Mouse (Mus musculus): Measurements from ENCODE around the gene Plrg1. TPM values are rescaled to one million over a fixed set of nuclear protein-coding genes. Genes with fewer than 3 reads are reported as not detected.

Gene Plrg1
- polyA plus RNA-seq, 1 experiment from 2014 or later: 59.9 TPM

DNA sequence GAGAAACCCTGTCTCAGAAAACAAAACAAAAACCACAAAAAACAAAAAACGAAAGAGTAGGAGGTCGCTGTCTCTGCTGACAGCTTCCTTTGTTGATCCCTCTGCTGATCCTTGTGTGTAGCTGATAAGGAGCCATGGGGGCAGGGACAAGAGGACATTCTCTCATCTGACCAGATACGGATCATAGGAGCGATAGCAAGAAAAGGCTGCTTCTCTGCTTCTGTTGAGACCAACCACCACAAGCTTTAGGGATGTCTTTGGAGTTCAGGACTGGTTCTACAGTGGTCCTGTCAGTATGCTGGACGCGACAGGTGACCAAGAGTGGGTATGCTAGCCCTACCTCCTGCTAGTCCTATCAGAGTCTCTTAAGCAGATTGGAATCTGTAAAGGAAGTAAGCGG lies 2.2 kb upstream of the Plrg1 start:
- no peak overlapping the region for H3K9ac ChIP-seq (ENCODE audit: low read length)
- no peak overlapping the region for H3K4me3 ChIP-seq (ENCODE audit: control insufficient read depth in 1 of 2, insufficient read depth in 1 of 2, low read depth in 1 of 2, low read length in 2 of 2)
- no peaks in the 10 kb centered on the region for H3K9me3 ChIP-seq (ENCODE audit: control insufficient read depth, low read length)
- H3K4me2 ChIP-seq (ENCODE audit: low read length): no peak overlapping the region
- ATAC-seq (ENCODE audit: insufficient number of reproducible peaks, insufficient read depth, low FRiP score, low read depth): no peak
- no peaks in the 10 kb centered on the region for H3K27me3 ChIP-seq (ENCODE audit: control insufficient read depth, insufficient read depth, low read length)
- no peak overlapping the region for H3K27ac ChIP-seq (replicated peaks in 1 of 2; ENCODE audit: control insufficient read depth in 1 of 2, insufficient read depth in 1 of 2, low read depth in 2 of 2, low read length in 2 of 2)
- peaks cover 12% of the 10 kb centered on the region for H3K36me3 ChIP-seq (ENCODE audit: control insufficient read depth, insufficient read depth, low read length)
- peaks cover 3 to 9% of the 10 kb centered on the region in 2 experiments; a peak in 3 of 4 replicates for H3K4me1 ChIP-seq (ENCODE audit: control insufficient read depth in 2 of 2, insufficient read depth in 2 of 2, low read length in 2 of 2)
- 69% methylated on average over 7 of the region's 7 CpGs for WGBS

DNA sequence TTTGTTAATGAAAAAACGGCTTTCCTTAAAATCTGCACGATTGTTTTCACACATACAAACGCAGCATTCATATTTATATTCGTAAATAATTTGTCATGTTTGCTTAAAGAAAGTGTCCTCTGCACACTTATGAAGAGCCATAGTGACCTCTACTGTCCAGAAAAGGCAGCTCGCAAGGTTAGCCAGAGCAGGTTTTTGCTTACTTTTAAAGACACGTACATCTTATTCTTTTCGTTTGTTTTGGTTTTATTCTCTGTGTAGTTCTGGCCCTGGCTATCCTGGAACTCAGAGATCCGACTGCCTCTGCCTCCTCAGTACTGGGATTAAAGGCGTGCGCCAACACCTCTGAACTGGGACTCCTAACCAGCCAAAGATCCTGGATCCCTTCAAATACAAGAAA lies 1.6 kb upstream of the Plrg1 start:
- no peaks in the 10 kb centered on the region for H3K9me3 ChIP-seq (ENCODE audit: control insufficient read depth, low read length)
- H3K27ac ChIP-seq (replicated peaks in 1 of 2; ENCODE audit: control insufficient read depth in 1 of 2, insufficient read depth in 1 of 2, low read depth in 2 of 2, low read length in 2 of 2): no peak overlapping the region
- peaks cover 17% of the 10 kb centered on the region for H3K36me3 ChIP-seq (ENCODE audit: control insufficient read depth, insufficient read depth, low read length)
- WGBS: 26% methylated on average over 10 of the region's 10 CpGs
- H3K4me1 ChIP-seq (ENCODE audit: control insufficient read depth in 2 of 2, insufficient read depth in 2 of 2, low read length in 2 of 2): peaks cover 3 to 9% of the 10 kb centered on the region in 2 experiments; a peak in 3 of 4 replicates
- no peaks in the 10 kb centered on the region for H3K27me3 ChIP-seq (ENCODE audit: control insufficient read depth, insufficient read depth, low read length)
- no peak overlapping the region for H3K9ac ChIP-seq (ENCODE audit: low read length)
- peak overlapping the region; percentile 26 for H3K4me2 ChIP-seq (ENCODE audit: low read length)
- no peak overlapping the region for H3K4me3 ChIP-seq (ENCODE audit: control insufficient read depth in 1 of 2, insufficient read depth in 1 of 2, low read depth in 1 of 2, low read length in 2 of 2)
- ATAC-seq (ENCODE audit: insufficient number of reproducible peaks, insufficient read depth, low FRiP score, low read depth): no peak

DNA sequence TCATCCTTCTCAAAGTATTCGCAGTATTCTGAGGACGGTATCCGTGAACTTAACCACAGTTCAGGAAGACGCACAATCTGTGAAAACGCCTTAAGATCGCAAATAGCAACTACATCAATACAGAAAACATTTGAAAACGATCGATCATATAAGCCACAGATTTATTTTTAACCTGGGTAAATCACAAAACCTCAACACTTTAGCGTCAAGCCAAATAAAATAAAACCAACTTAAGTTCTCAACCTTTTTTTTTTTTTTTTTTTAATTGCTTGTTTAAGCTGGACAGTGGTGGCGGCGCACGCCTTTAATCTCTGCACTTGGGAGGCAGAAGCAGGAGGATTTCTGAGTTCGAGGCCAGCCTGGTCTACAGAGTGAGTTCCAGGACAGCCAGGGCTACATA lies 563 bp upstream of the Plrg1 start:
- 0 out of 2 replicates have a peak, but pooled peaks have one; percentile 3 for ATAC-seq (ENCODE audit: insufficient number of reproducible peaks, insufficient read depth, low FRiP score, low read depth)
- no peaks in the 10 kb centered on the region for H3K27me3 ChIP-seq (ENCODE audit: control insufficient read depth, insufficient read depth, low read length)
- H3K36me3 ChIP-seq (ENCODE audit: control insufficient read depth, insufficient read depth, low read length): peaks cover 27% of the 10 kb centered on the region
- no peak overlapping the region for H3K27ac ChIP-seq (replicated peaks in 1 of 2; ENCODE audit: control insufficient read depth in 1 of 2, insufficient read depth in 1 of 2, low read depth in 2 of 2, low read length in 2 of 2)
- peak overlapping the region; percentile 61 for H3K4me2 ChIP-seq (ENCODE audit: low read length)
- 30% methylated on average over 13 of the region's 13 CpGs for WGBS
- H3K9ac ChIP-seq (ENCODE audit: low read length): no peak overlapping the region; the same call in 1 of the 2 replicates
- no peaks in the 10 kb centered on the region for H3K9me3 ChIP-seq (ENCODE audit: control insufficient read depth, low read length)
- H3K4me1 ChIP-seq (ENCODE audit: control insufficient read depth in 2 of 2, insufficient read depth in 2 of 2, low read length in 2 of 2): peaks cover 3 to 9% of the 10 kb centered on the region in 2 experiments; a peak in 3 of 4 replicates
- peak overlapping the region; percentile 52 to 87 for H3K4me3 ChIP-seq (ENCODE audit: control insufficient read depth in 1 of 2, insufficient read depth in 1 of 2, low read depth in 1 of 2, low read length in 2 of 2)

GRCm38 (mm10) chr3:83057046-83057445 lies 1.7 kb downstream of the Plrg1 start:
- H3K4me1 ChIP-seq (ENCODE audit: control insufficient read depth in 2 of 2, insufficient read depth in 2 of 2, low read length in 2 of 2): peaks cover 3 to 9% of the 10 kb centered on the region in 2 experiments; a peak in 3 of 4 replicates
- H3K9me3 ChIP-seq (ENCODE audit: control insufficient read depth, low read length): no peaks in the 10 kb centered on the region
- 86% methylated on average over 2 of the region's 2 CpGs for WGBS
- no peaks in the 10 kb centered on the region for H3K27me3 ChIP-seq (ENCODE audit: control insufficient read depth, insufficient read depth, low read length)
- H3K36me3 ChIP-seq (ENCODE audit: control insufficient read depth, insufficient read depth, low read length): peaks cover 50% of the 10 kb centered on the region
- H3K4me3 ChIP-seq (ENCODE audit: control insufficient read depth in 1 of 2, insufficient read depth in 1 of 2, low read depth in 1 of 2, low read length in 2 of 2): no peak overlapping the region
- H3K4me2 ChIP-seq (ENCODE audit: low read length): no peak overlapping the region
- ATAC-seq (ENCODE audit: insufficient number of reproducible peaks, insufficient read depth, low FRiP score, low read depth): no peak
- H3K9ac ChIP-seq (ENCODE audit: low read length): no peak overlapping the region
- H3K27ac ChIP-seq (replicated peaks in 1 of 2; ENCODE audit: control insufficient read depth in 1 of 2, insufficient read depth in 1 of 2, low read depth in 2 of 2, low read length in 2 of 2): no peak overlapping the region

GRCm38 (mm10) chr3:83067920-83068319 lies 12.6 kb downstream of the Plrg1 start:
- no peak for ATAC-seq (ENCODE audit: insufficient number of reproducible peaks, insufficient read depth, low FRiP score, low read depth)
- H3K9ac ChIP-seq (ENCODE audit: low read length): no peak overlapping the region
- H3K4me1 ChIP-seq (ENCODE audit: control insufficient read depth in 2 of 2, insufficient read depth in 2 of 2, low read length in 2 of 2): no peaks in the 10 kb centered on the region
- H3K27me3 ChIP-seq (ENCODE audit: control insufficient read depth, insufficient read depth, low read length): no peaks in the 10 kb centered on the region
- H3K27ac ChIP-seq (replicated peaks in 1 of 2; ENCODE audit: control insufficient read depth in 1 of 2, insufficient read depth in 1 of 2, low read depth in 2 of 2, low read length in 2 of 2): no peak overlapping the region
- no peaks in the 10 kb centered on the region for H3K9me3 ChIP-seq (ENCODE audit: control insufficient read depth, low read length)
- H3K36me3 ChIP-seq (ENCODE audit: control insufficient read depth, insufficient read depth, low read length): peaks cover 95% of the 10 kb centered on the region
- WGBS: 91% methylated on average over 9 of the region's 9 CpGs
- no peak overlapping the region for H3K4me3 ChIP-seq (ENCODE audit: control insufficient read depth in 1 of 2, insufficient read depth in 1 of 2, low read depth in 1 of 2, low read length in 2 of 2)
- no peak overlapping the region for H3K4me2 ChIP-seq (ENCODE audit: low read length)

GRCm38 (mm10) chr3:83068869-83069268 lies 13.5 kb downstream of the Plrg1 start:
- Histone ChIP-seq H3K36me3 (ENCODE audit: control insufficient read depth, insufficient read depth, low read length) (peaks cover 88% of the 10 kb centered on the region), H3K9ac (ENCODE audit: low read length) (no peak overlapping the region), H3K27ac (replicated peaks in 1 of 2; ENCODE audit: control insufficient read depth in 1 of 2, insufficient read depth in 1 of 2, low read depth in 2 of 2, low read length in 2 of 2) (no peak overlapping the region), H3K4me2 (ENCODE audit: low read length) (no peak overlapping the region), H3K4me3 (ENCODE audit: control insufficient read depth in 1 of 2, insufficient read depth in 1 of 2, low read depth in 1 of 2, low read length in 2 of 2) (no peak overlapping the region), H3K4me1 (ENCODE audit: control insufficient read depth in 2 of 2, insufficient read depth in 2 of 2, low read length in 2 of 2) (no peaks in the 10 kb centered on the region), H3K9me3 (ENCODE audit: control insufficient read depth, low read length) (no peaks in the 10 kb centered on the region), H3K27me3 (ENCODE audit: control insufficient read depth, insufficient read depth, low read length) (no peaks in the 10 kb centered on the region)
- ATAC-seq (ENCODE audit: insufficient number of reproducible peaks, insufficient read depth, low FRiP score, low read depth): no peak
- WGBS: 97% methylated on average over 13 of the region's 13 CpGs

DNA sequence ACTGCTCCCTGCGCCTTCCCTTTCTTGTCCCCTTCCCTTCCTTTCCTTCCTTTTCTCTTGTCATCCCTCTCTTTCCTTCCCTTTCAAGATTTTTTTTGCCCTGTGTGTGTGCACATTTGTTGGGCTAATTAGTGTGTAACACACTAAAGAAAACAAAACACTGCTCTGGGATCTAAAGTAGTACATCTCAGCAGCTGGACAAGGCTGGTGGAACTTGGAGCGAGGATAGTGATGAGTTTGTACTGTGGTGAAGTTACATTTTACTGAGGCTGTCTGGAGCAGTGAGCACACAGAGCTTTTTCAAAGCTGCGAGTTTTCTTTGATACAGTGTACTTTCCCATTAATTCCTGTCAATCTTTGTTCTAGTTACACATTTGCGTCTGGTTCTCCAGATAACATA lies 14.9 kb downstream of the Plrg1 start:
- no peaks in the 10 kb centered on the region for H3K9me3 ChIP-seq (ENCODE audit: control insufficient read depth, low read length)
- peaks cover 78% of the 10 kb centered on the region for H3K36me3 ChIP-seq (ENCODE audit: control insufficient read depth, insufficient read depth, low read length)
- no peak for ATAC-seq (ENCODE audit: insufficient number of reproducible peaks, insufficient read depth, low FRiP score, low read depth)

DNA sequence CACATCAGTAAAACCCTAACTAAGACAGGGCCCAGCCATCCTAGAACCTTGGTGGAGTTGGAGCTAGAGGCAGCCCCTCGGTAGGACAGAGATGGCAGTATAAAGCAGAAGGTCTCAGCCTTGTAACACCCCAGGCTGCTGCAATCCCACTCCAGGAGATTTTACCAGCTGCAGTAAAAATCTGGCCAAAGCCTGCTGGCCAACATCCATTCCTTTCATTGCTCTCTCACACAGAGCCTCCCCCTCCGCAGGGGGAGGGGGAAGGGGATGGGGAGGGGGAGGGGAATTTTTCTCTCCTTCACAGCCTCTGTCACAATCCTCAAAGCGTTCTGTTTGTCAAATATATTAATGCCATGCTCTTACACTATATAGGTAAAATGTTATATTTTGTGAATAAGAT lies 21.2 kb downstream of the Plrg1 start:
- no peak for ATAC-seq (ENCODE audit: insufficient number of reproducible peaks, insufficient read depth, low FRiP score, low read depth)
- peaks cover 2 to 3% of the 10 kb centered on the region in 2 experiments; a peak in 1 of 4 replicates for H3K4me1 ChIP-seq (ENCODE audit: control insufficient read depth in 2 of 2, insufficient read depth in 2 of 2, low read length in 2 of 2)
- WGBS: 40% methylated on average over 3 of the region's 3 CpGs
- no peak overlapping the region for H3K4me3 ChIP-seq (ENCODE audit: control insufficient read depth in 1 of 2, insufficient read depth in 1 of 2, low read depth in 1 of 2, low read length in 2 of 2)
- no peak overlapping the region for H3K27ac ChIP-seq (replicated peaks in 1 of 2; ENCODE audit: control insufficient read depth in 1 of 2, insufficient read depth in 1 of 2, low read depth in 2 of 2, low read length in 2 of 2)
- no peak overlapping the region for H3K4me2 ChIP-seq (ENCODE audit: low read length)
- no peak overlapping the region for H3K9ac ChIP-seq (ENCODE audit: low read length)
- no peaks in the 10 kb centered on the region for H3K27me3 ChIP-seq (ENCODE audit: control insufficient read depth, insufficient read depth, low read length)
- H3K36me3 ChIP-seq (ENCODE audit: control insufficient read depth, insufficient read depth, low read length): peaks cover 16% of the 10 kb centered on the region
- H3K9me3 ChIP-seq (ENCODE audit: control insufficient read depth, low read length): no peaks in the 10 kb centered on the region

More for the DNA sequence above, 14.9 kb downstream of the Plrg1 start:
- Histone ChIP-seq H3K4me1 (ENCODE audit: control insufficient read depth in 2 of 2, insufficient read depth in 2 of 2, low read length in 2 of 2) (no peaks in the 10 kb centered on the region), H3K9ac (ENCODE audit: low read length) (no peak overlapping the region), H3K27ac (replicated peaks in 1 of 2; ENCODE audit: control insufficient read depth in 1 of 2, insufficient read depth in 1 of 2, low read depth in 2 of 2, low read length in 2 of 2) (no peak overlapping the region), H3K4me3 (ENCODE audit: control insufficient read depth in 1 of 2, insufficient read depth in 1 of 2, low read depth in 1 of 2, low read length in 2 of 2) (no peak overlapping the region), H3K27me3 (ENCODE audit: control insufficient read depth, insufficient read depth, low read length) (no peaks in the 10 kb centered on the region), H3K4me2 (ENCODE audit: low read length) (no peak overlapping the region)
- WGBS: 88% methylated on average over 4 of the region's 4 CpGs
